In the genomic region with DNA sequence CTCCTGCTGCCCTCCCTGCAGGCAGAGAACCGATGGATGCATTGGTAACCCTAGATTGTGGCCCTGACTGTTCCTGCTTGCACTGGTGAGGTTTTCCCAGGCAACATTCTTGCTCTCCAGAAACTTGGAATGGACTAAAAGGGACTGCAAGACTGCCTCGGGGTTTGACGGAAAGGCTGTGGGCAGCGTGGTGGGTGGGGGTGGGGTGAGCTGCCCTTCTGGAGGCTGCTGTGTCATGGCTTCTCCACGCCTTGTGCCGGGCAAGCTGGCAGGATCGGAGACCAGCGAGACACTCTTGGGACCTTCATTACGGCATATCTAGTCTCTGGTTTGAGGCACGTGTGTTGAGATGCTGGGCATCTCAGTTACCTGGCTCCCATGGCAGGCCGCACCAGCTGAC, we compare ENCODE assay signal across 21 mouse cellular contexts.
DNase-seq lines count a peak whose midpoint lies in the region; ATAC-seq and TF ChIP-seq lines count a peak whose summit lies in the region.
"Had no signal": no experiment of that assay in that cellular context is flagged by ENCODE, and none has a peak within 500 bp of the region (broad histone marks: within the 10 kb centered on the region; RNA-seq: fewer than 3 reads in every experiment).

No protein-coding gene starts in this region.

- H3K9me3 ChIP-seq in heart, embryonic 10.5 days: no peaks in the 10 kb centered on the region
- H3K9me3 ChIP-seq in kidney, postnatal 0 days (replicated peaks; ENCODE audit: low read length): no peaks in the 10 kb centered on the region
- no peaks in the 10 kb centered on the region for H3K9me3 ChIP-seq in liver, postnatal 0 days (ENCODE audit: low read length)
- H3K9me3 ChIP-seq: embryonic facial prominence, embryonic 13.5 days; forebrain, embryonic 12.5 days; hindbrain, embryonic 13.5 days had no signal

- no peak overlapping the region for H3K4me3 ChIP-seq in heart, embryonic 10.5 days
- no peak overlapping the region for H3K4me3 ChIP-seq in kidney, postnatal 0 days (replicated peaks; ENCODE audit: low read depth, low read length)
- H3K4me3 ChIP-seq in liver, postnatal 0 days (ENCODE audit: low read depth, low read length): no peak overlapping the region
- H3K4me3 ChIP-seq: embryonic facial prominence, embryonic 13.5 days; forebrain, embryonic 12.5 days; hindbrain, embryonic 13.5 days had no signal

- H3K4me2 ChIP-seq in kidney, postnatal 0 days (ENCODE audit: low read length): no peak overlapping the region
- H3K4me2 ChIP-seq in liver, postnatal 0 days (ENCODE audit: low read depth, low read length): no peak overlapping the region
- H3K4me2 ChIP-seq: embryonic facial prominence, embryonic 13.5 days; forebrain, embryonic 12.5 days; hindbrain, embryonic 13.5 days had no signal

- H3K9ac ChIP-seq in kidney, postnatal 0 days (ENCODE audit: low read depth, low read length): no peak overlapping the region
- H3K9ac ChIP-seq in liver, postnatal 0 days (replicated peaks): no peak overlapping the region
- H3K9ac ChIP-seq: embryonic facial prominence, embryonic 13.5 days; forebrain, embryonic 12.5 days; forebrain, postnatal 0 days; hindbrain, embryonic 13.5 days had no signal

- WGBS in heart, embryonic 10.5 days: 79% methylated on average over 11 of the region's 11 CpGs
- 71% methylated on average over 11 of the region's 11 CpGs for WGBS in kidney, postnatal 0 days
- WGBS in liver, postnatal 0 days (ENCODE audit: insufficient replicate concordance): 63% methylated on average over 10 of the region's 11 CpGs

- DNase-seq in heart, embryonic 10.5 days (ENCODE audit: low spot score): no peak
- DNase-seq in heart, adult 11 months: no peak
- no peak for DNase-seq in kidney, postnatal 0 days (ENCODE audit: low spot score)
- no peak for DNase-seq in kidney, adult 9 months
- DNase-seq in liver, postnatal 0 days: no peak
- no peak for DNase-seq in liver
- DNase-seq: adrenal gland, postnatal 14 days; cerebellum, adult 11 months; cerebellum, adult 9-11 months; forebrain, postnatal 0 days; heart, postnatal 14 days; kidney, postnatal 14 days; lung, adult 2 months; lung, postnatal 10 days; thymus, postnatal 4 days had no signal

- no peak for TF ChIP-seq CTCF in kidney, postnatal 0 days (IDR thresholded peaks at IDR 0.05; ENCODE audit: low read depth)
- TF ChIP-seq CTCF in liver, postnatal 0 days (IDR thresholded peaks at IDR 0.05; ENCODE audit: low read depth): no peak

- 0 out of 2 replicates have a peak overlapping the region, but pooled peaks have one; percentile 50 for H3K27ac ChIP-seq in heart, embryonic 10.5 days
- H3K27ac ChIP-seq in kidney, postnatal 0 days: peak overlapping the region; percentile 56; the same call in 1 of the 2 replicates
- H3K27ac ChIP-seq in liver, postnatal 0 days (ENCODE audit: low read depth): peak overlapping the region; percentile 60
- H3K27ac ChIP-seq: embryonic facial prominence, embryonic 13.5 days; forebrain, embryonic 12.5 days; hindbrain, embryonic 13.5 days; macrophage had no signal

- no peak for TF ChIP-seq EP300 in liver, postnatal 0 days (IDR thresholded peaks at IDR 0.05; ENCODE audit: low read depth)

- no peak for ATAC-seq in kidney, postnatal 0 days (replicated peaks; ENCODE audit: low FRiP score, low read depth)
- no peak for ATAC-seq in liver, postnatal 0 days
- ATAC-seq in megakaryocyte progenitor cell, adult 5-6 weeks (replicated peaks; ENCODE audit: poor library complexity): 0 out of 2 replicates have a peak, but pooled peaks have one; percentile 31
- ATAC-seq: forebrain, postnatal 0 days; Patski had no signal

- peaks cover 47% of the 10 kb centered on the region for H3K4me1 ChIP-seq in heart, embryonic 10.5 days
- H3K4me1 ChIP-seq in kidney, postnatal 0 days (replicated peaks; ENCODE audit: insufficient read depth, low read length): peaks cover 18% of the 10 kb centered on the region
- H3K4me1 ChIP-seq in liver, postnatal 0 days (ENCODE audit: insufficient read depth): peaks cover 12% of the 10 kb centered on the region

- H3K36me3 ChIP-seq in heart, embryonic 10.5 days: no peaks in the 10 kb centered on the region
- no peaks in the 10 kb centered on the region for H3K36me3 ChIP-seq in kidney, postnatal 0 days (ENCODE audit: insufficient read depth, low read length)
- H3K36me3 ChIP-seq in liver, postnatal 0 days (replicated peaks; ENCODE audit: insufficient read depth, low read length): no peaks in the 10 kb centered on the region
- H3K36me3 ChIP-seq: embryonic facial prominence, embryonic 13.5 days; forebrain, embryonic 12.5 days; hindbrain, embryonic 13.5 days had no signal

- H3K27me3 ChIP-seq in heart, embryonic 10.5 days (ENCODE audit: insufficient read depth, poor library complexity, severe bottlenecking): peaks cover 48% of the 10 kb centered on the region
- H3K27me3 ChIP-seq in kidney, postnatal 0 days (ENCODE audit: insufficient read depth, low read length): no peaks in the 10 kb centered on the region
- H3K27me3 ChIP-seq in liver, postnatal 0 days (ENCODE audit: insufficient read depth, low read length): no peaks in the 10 kb centered on the region
- H3K27me3 ChIP-seq: embryonic facial prominence, embryonic 13.5 days; forebrain, embryonic 12.5 days had no signal
